Mouse (Mus musculus) limb, embryonic 14.5 days (tissue): ENCODE measurements at regions not wholly inside any gene's neighbourhood (a gene's known extent, or its start where the extent isn't known, plus 50 kb on each side); places are given as distances from the start of the nearest gene placed in this dataset.

Experiments
- ATAC-seq: fragments of 200-750 bp; cut with Nextera tagmentation; 2 replicates; pipeline ENCODE4 v1.8.0; 2017; ENCODE audit warnings: low read depth, moderate number of reproducible peaks, moderate TSS enrichment; ENCODE audit not compliant: low FRiP score
- DNase-seq: peaks from one replicate; pipeline ENCODE4 v3.0.0-alpha.2; 2015; ENCODE audit warnings: low spot score
- H3K27ac ChIP-seq: fragments of 300-500 bp; sonication (generic); replicated peaks from 2 replicates; pipeline ENCODE4 v1.5.1; 2014; ENCODE audit warnings: low read depth, mild to moderate bottlenecking, low read length, moderate library complexity, mixed read lengths
- H3K27me3 ChIP-seq: fragments of 300-500 bp; sonication (generic); 2 replicates; pipeline ENCODE4 v1.6.1; 2014; ENCODE audit warnings: low read length, mixed read lengths; ENCODE audit not compliant: control insufficient read depth, insufficient read depth
- H3K36me3 ChIP-seq: fragments of 300-500 bp; sonication (generic); 2 replicates; pipeline ENCODE4 v1.6.1; 2014; ENCODE audit warnings: mild to moderate bottlenecking, low read length, moderate library complexity, mixed read lengths; ENCODE audit not compliant: control insufficient read depth, insufficient read depth
- H3K4me1 ChIP-seq: fragments of 300-500 bp; sonication (generic); 2 replicates; pipeline ENCODE4 v1.6.1; 2014; ENCODE audit warnings: antibody characterized with exemption, low read length, mixed read lengths; ENCODE audit not compliant: control insufficient read depth, insufficient read depth
- H3K4me2 ChIP-seq: fragments of 300-500 bp; sonication (generic); replicated peaks from 2 replicates; pipeline ENCODE4 v1.6.1; 2014; ENCODE audit warnings: low read depth, mild to moderate bottlenecking, low read length, moderate library complexity; ENCODE audit not compliant: severe bottlenecking
- H3K4me3 ChIP-seq: fragments of 300-500 bp; sonication (generic); replicated peaks from 2 replicates; pipeline ENCODE4 v1.5.1; 2014; ENCODE audit warnings: low read length
- H3K9ac ChIP-seq: fragments of 300-500 bp; sonication (generic); 2 replicates; pipeline ENCODE4 v1.6.1; 2014; ENCODE audit warnings: mild to moderate bottlenecking, low read depth, low read length, moderate library complexity; ENCODE audit not compliant: severe bottlenecking
- H3K9me3 ChIP-seq: fragments of 300-500 bp; sonication (generic); 2 replicates; pipeline ENCODE4 v1.6.1; 2016; ENCODE audit warnings: low read length; ENCODE audit not compliant: control insufficient read depth
- POLR2A ChIP-seq: fragments of 200-500 bp; IDR thresholded peaks from 2 replicates; pipeline ENCODE4 v1.8.0; 2012; ENCODE audit warnings: inconsistent platforms, mild to moderate bottlenecking, moderate library complexity, borderline replicate concordance; ENCODE audit not compliant: insufficient read depth, insufficient read length; ENCODE audit errors: extremely low read depth
- WGBS: fragments of 180-500 bp; shearing (Covaris S2); extraction: QIAGEN DNeasy Blood & Tissue Kit; methylation state at CpG from one replicate; pipeline ENCODE4 v1.1.7; 2014; 5-methylcytosine and 5-hydroxymethylcytosine counted together

DNA sequence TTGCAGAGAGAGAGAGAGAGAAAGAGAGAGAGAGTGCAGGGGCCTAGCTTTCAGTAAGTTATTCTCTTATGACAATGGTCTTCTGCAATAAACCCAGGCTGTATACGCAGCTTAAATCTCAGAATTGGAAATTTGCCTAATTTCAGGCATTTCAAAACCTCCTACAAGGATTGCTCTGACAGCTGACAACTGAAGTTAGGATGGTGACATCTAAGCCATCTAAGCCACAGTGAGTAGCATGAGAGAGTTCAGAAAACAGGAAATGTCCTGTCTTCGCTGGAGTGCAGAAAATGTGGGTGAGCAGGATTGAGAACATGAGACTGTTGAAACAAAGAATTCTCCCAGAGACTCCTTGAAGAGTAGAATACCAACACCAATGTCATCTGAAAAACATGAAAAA, 56.8 kb downstream of the Fam110c start:
- TF ChIP-seq POLR2A = no peak
- H3K27ac ChIP-seq = no peak overlapping the region
- no peaks in the 10 kb centered on the region for H3K36me3 ChIP-seq
- H3K9me3 ChIP-seq = no peaks in the 10 kb centered on the region
- ATAC-seq (no peak), DNase-seq (no peak)
- H3K4me2 ChIP-seq = no peak overlapping the region
- WGBS = 78% methylated on average over 2 of the region's 2 CpGs
- H3K27me3 ChIP-seq = no peaks in the 10 kb centered on the region
- H3K9ac ChIP-seq = no peak overlapping the region
- peaks cover 3% of the 10 kb centered on the region; the same call in 1 of the 2 replicates for H3K4me1 ChIP-seq
- no peak overlapping the region for H3K4me3 ChIP-seq

DNA sequence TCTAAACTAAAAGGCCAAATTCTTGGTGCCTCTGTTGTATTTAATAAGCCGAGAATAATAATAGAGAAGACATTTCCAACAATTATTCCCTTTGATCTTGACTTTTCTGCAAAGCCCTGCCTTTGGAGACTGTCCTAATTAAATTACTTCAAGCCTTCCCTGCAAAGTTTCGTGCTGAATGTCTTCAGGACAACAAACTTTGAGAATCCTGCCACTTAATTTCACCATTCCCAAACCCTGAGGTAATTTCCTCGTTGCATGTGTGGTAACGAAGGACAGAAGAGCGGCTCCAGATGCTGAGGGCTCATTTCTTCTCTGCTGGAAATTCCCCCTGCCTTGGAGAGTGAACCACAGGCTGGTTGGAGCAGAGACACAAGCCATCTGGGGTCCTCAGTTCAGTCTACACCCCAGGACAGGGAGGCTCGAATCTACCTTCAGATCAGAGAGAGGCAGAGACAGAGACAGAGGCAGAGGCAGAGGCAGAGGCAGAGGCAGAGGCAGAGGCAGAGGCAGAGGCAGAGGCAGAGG, 60.9 kb downstream of the Fam110c start:
- no peak for TF ChIP-seq POLR2A
- Histone ChIP-seq H3K36me3 (no peaks in the 10 kb centered on the region), H3K27me3 (no peaks in the 10 kb centered on the region), H3K27ac (no peak overlapping the region), H3K4me3 (no peak overlapping the region), H3K4me2 (no peak overlapping the region), H3K4me1 (peaks cover 3% of the 10 kb centered on the region; the same call in 1 of the 2 replicates), H3K9ac (no peak overlapping the region), H3K9me3 (no peaks in the 10 kb centered on the region)
- ATAC-seq = no peak
- WGBS = 37% methylated on average over 6 of the region's 6 CpGs
- no peak for DNase-seq

DNA sequence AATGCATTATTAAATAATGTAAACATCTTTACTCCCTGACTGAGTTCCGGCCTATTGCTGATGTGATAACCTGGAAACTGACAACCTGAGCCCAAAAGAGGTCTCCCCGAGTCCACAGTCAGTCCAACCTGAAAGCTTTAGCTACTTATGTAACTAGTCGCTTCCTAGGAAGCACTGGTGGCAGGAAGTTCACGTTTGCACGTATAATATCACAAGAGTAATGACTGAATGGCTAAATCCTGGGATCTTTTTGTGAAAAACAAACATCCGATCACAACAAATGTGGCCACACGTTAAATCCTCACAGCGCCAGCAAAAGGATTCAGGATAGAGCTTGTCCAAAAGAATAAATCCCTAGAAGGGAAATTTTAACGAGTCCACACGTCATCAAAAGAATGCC, 62.7 kb downstream of the Fam110c start:
- H3K9ac ChIP-seq = no peak overlapping the region
- no peak for DNase-seq
- no peak overlapping the region for H3K27ac ChIP-seq
- no peak for TF ChIP-seq POLR2A
- no peaks in the 10 kb centered on the region for H3K27me3 ChIP-seq
- H3K4me2 ChIP-seq = no peak overlapping the region
- H3K4me1 ChIP-seq = peaks cover 3% of the 10 kb centered on the region; the same call in 1 of the 2 replicates
- no peaks in the 10 kb centered on the region for H3K36me3 ChIP-seq
- no peak for ATAC-seq
- 55% methylated on average over 10 of the region's 10 CpGs for WGBS
- no peak overlapping the region for H3K4me3 ChIP-seq
- H3K9me3 ChIP-seq = no peaks in the 10 kb centered on the region

DNA sequence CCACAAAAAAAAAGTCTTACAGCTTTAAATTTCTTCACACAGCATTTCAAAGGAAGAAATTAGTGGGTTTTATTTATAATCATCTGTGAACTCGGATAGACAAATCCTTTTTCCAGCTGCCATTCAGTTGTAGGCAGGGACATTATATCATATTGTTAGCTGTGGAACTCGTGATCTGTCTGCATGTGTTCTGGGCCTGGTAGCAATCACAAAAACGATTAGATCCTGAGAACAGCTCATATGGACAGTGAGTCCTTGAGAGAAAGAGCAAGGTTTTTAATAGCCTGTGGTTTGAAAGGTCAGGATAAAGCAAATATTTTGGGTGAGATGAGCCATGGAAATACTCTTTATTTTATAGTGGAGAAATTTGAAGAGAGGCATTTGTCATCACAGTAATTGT, 63.2 kb downstream of the Fam110c start:
- Histone ChIP-seq H3K4me2 (no peak overlapping the region), H3K9ac (no peak overlapping the region), H3K27ac (no peak overlapping the region), H3K36me3 (no peaks in the 10 kb centered on the region), H3K4me1 (peaks cover 3% of the 10 kb centered on the region; the same call in 1 of the 2 replicates), H3K9me3 (no peaks in the 10 kb centered on the region), H3K4me3 (no peak overlapping the region), H3K27me3 (no peaks in the 10 kb centered on the region)
- no peak for TF ChIP-seq POLR2A
- DNase-seq = no peak
- no peak for ATAC-seq
- 19% methylated on average over 3 of the region's 3 CpGs for WGBS

DNA sequence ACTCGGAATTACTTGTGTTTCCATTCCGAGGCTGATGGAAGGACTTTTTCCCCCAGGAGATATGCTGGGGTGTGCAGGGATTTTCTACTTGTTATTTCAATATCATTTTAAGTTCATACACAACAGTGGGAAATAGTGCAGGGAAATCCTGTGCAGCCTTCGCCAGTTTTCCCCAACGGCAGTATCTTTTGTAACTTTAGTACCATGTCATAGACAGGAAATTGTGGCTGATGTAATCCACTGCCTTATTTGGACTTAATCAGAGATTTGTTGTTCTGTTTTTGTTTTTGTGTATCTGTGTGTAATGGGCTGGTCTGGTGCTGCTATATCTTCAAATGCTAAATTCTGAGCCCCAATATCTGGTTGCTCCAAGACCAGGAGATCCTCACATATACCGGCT, 63.8 kb downstream of the Fam110c start:
- Histone ChIP-seq H3K9me3 (no peaks in the 10 kb centered on the region), H3K4me2 (no peak overlapping the region), H3K27ac (no peak overlapping the region), H3K9ac (no peak overlapping the region), H3K4me3 (no peak overlapping the region), H3K4me1 (peaks cover 3% of the 10 kb centered on the region; the same call in 1 of the 2 replicates), H3K27me3 (no peaks in the 10 kb centered on the region), H3K36me3 (no peaks in the 10 kb centered on the region)
- TF ChIP-seq POLR2A = no peak
- ATAC-seq = no peak
- 53% methylated on average over 5 of the region's 5 CpGs for WGBS
- DNase-seq = no peak

DNA sequence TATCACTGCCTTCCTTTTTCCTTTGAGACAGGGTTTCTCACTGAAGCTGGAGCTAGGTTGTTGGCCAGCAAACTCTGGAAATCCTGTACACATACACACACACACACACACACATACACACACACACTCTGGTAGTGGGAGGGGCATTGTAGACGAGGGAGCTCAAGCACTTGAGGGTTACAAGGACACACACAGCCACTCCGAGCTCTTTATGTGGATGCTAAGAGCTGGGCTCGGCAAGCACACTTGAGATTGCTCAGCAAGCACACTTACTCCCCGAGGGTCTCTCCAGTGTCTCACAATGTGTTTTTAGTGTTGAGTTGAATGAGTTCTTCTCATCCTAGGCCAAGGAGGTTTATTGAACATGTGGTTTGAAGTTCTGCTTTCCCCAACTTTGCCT, 66.2 kb downstream of the Fam110c start:
- ATAC-seq (no peak), DNase-seq (no peak)
- no peaks in the 10 kb centered on the region for H3K4me1 ChIP-seq
- no peak overlapping the region for H3K27ac ChIP-seq
- no peaks in the 10 kb centered on the region for H3K9me3 ChIP-seq
- H3K27me3 ChIP-seq = no peaks in the 10 kb centered on the region
- WGBS = 51% methylated on average over 4 of the region's 4 CpGs
- TF ChIP-seq POLR2A = no peak
- H3K36me3 ChIP-seq = no peaks in the 10 kb centered on the region
- no peak overlapping the region for H3K9ac ChIP-seq
- no peak overlapping the region for H3K4me3 ChIP-seq
- no peak overlapping the region for H3K4me2 ChIP-seq
